Mouse (Mus musculus): ENCODE measurements around the gene Telo2.

- TF ChIP-seq CTCF (IDR thresholded peaks at IDR 0.05; ENCODE audit: low read depth) (peak; percentile 44), EP300 (optimal IDR thresholded peaks at IDR 0.05) (no peak)
Measured at GRCm38 (mm10) chr17:25130060-25130459, 14.3 kb upstream of the Telo2 start.
